Mouse (Mus musculus): Measurements from ENCODE around the gene Lipa. TPM values are rescaled to one million over a fixed set of nuclear protein-coding genes. Genes with fewer than 3 reads are reported as not detected.

The Lipa gene
- 59.5 and 70.1 TPM in 2 replicates for polyA plus RNA-seq (2012; rRNA removed)

GRCm38 (mm10) chr19:34526941-34527682, at the start of gene Lipa:
Gene Lipa, minus strand, starts transcription at chr19:34527474.

GRCm38 (mm10) chr19:34550534-34551223, 23.4 kb upstream of the Lipa start, which contains the start of gene Ifit2:
Gene Ifit2, plus strand, starts transcription at chr19:34550694.

GRCm38 (mm10) chr19:34474991-34475971, 52.0 kb downstream of the Lipa start, which contains the start of gene Ch25h:
Gene Ch25h, minus strand, starts transcription at chr19:34475164.

Other genes with a start within 250 kb of the Lipa start
- gene Fas, start 236.8 kb downstream of the Lipa start, polyA plus RNA-seq (2012; rRNA removed), result 12.1 and 12.7 TPM in 2 replicates
- gene Ch25h, start 52.3 kb downstream of the Lipa start, polyA plus RNA-seq (2012; rRNA removed), result 0.14 and 0.22 TPM in 2 replicates
- 5.1 and 5.6 TPM in 2 replicates for gene Ifit2, start 23.2 kb upstream of the Lipa start, polyA plus RNA-seq (2012; rRNA removed)
- gene Ifit3, start 56.1 kb upstream of the Lipa start, polyA plus RNA-seq (2012; rRNA removed), result 18.6 and 20.6 TPM in 2 replicates
- 0.27 and 0.56 TPM in 2 replicates for gene Ifit1bl1, start 74.5 kb upstream of the Lipa start, polyA plus RNA-seq (2012; rRNA removed)
- 3.6 and 3.8 TPM in 2 replicates for gene Ifit3b, start 80.5 kb upstream of the Lipa start, polyA plus RNA-seq (2012; rRNA removed)
- 0.19 and 0.30 TPM in 2 replicates for gene Ifit1bl2, start 113.3 kb upstream of the Lipa start, polyA plus RNA-seq (2012; rRNA removed)
- 6.2 and 11.2 TPM in 2 replicates for gene Ifit1, start 113.4 kb upstream of the Lipa start, polyA plus RNA-seq (2012; rRNA removed)
- gene Slc16a12, start 219.8 kb upstream of the Lipa start, polyA plus RNA-seq (2012; rRNA removed), result 10.4 and 11.8 TPM in 2 replicates

All from liver, embryonic 18 days (tissue).